Mouse (Mus musculus) monocyte, adult 2 months (primary cell): Measurements from ENCODE around the gene Xrcc5.

ENCODE experiments used
- DNase-seq, 2 experiments: peaks; one replicate each; pipeline ENCODE4 v3.0.0; 2022; ENCODE audit warnings: low spot score in 2 of 2, low read depth in 1 of 2

Gene Xrcc5

GRCm38 (mm10) chr1:72307317-72307798, at the start of gene Xrcc5:
Gene Xrcc5 (plus strand): TSS chr1:72307421.
- DNase-seq: peak; percentile 21 to 48

DNA sequence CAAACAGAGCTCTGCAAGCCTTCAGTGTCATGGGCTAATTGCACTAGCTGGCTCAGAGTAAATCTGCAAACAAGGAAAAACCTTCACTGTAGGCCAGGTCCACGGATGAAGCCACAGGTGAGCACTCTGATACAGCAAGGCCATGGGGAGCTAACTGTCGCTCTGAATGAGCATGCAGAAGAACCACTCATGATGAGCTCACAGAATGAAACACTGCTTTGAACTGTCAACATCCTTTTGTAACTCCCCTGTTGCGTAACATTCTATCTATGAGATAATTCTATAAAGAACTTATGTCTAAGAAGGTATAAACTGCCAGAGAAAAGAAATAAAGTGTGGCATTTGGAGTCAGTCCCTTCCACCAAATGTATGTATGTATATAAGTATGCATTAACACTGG, 44.1 kb upstream of the Xrcc5 start:
- no peak for DNase-seq

DNA sequence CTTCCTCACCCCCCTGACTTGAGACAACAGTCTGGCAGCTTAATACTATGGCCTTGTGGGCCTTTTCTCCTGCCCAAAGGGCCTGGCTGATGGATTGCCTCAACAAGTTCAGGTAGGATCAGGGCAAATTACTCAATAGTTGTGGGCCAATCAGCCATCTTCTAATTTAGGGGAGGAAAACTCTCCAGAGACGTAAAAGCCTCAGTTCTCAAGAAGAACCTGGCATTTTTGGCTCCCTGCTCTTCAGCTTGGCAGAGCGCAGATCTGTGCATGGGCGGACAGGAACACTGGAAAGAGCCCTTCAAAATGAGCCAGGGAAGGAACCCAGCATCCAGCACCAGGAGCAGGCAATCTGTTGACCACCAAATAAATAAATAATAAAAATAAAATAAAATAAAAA, 29.1 kb upstream of the Xrcc5 start:
- no peak for DNase-seq

GRCm38 (mm10) chr1:72282604-72283003, 24.6 kb upstream of the Xrcc5 start:
- DNase-seq: no peak

DNA sequence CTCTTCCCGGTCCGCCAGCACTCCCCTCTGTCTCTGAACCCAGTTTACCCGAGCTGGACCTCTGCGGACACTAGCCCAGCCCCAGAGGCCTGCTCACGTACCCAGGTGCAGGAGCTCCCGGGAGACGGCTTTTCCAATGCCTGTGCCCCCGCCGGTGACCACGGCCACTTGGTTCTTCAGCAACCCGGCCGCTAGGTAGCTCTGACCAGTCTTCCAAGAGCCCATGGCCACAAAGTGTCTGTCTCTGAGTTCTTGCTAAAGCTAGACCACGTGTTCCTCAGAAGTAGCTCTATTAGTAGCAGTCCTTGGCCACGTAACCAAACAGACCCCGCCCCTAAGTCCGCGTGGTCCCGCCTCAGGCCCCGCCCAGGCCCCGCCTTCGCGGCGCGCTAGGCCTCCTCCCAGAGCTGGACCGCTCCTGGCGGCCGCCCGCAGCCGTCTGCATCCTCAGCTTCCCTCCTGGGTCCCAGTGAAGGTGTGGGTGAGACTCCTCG, 23.2 kb upstream of the Xrcc5 start, which contains the start of the genes Pecr and Tmem169:
Pecr (minus strand) TSS at position 323 of the 494 bp plus-strand sequence.
Tmem169 (plus strand) TSS at position 378 of the 494 bp plus-strand sequence.
- peak; percentile 71 to 88 for DNase-seq

GRCm38 (mm10) chr1:72284539-72284938, 22.7 kb upstream of the Xrcc5 start:
- no peak for DNase-seq

DNA sequence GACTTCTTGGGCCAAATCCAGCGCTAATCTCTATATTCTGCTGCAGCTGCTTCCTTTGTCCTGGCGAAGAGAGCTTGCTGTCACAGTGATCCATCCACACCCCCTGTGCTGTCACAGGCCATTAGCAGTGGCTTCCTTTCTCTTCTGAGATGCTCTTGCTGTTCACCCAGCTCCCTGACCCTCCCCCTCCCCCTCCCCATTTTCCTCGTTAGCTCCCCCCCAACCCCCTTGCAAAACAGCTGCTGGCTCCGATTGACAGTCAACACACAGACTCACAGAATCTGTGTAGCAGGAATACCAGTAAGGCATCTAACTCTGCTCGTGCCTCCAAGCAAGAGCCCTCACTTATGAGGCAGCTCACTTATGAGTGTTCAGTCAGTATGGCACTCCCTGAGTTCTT, 20.3 kb upstream of the Xrcc5 start:
- DNase-seq: no peak

DNA sequence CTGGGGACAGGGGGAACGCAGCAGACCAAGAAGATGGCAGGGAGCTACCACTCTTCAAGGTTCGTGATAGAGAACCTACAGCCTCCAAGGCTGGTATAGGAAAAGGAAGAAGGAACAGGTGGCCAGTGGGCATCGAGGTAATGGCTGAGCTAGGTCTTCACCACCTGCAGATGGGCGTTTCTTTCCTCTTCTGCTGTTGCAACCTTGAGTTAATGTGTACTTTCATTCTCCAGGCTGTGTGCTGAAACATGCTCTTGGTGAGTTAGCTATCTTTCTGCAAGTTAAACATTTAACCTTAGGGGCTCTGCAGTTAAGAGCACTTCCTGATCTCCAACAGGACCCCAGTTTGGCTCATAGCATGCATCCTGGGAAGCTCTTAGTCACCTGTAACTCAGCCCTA, 19.3 kb upstream of the Xrcc5 start:
- no peak for DNase-seq

DNA sequence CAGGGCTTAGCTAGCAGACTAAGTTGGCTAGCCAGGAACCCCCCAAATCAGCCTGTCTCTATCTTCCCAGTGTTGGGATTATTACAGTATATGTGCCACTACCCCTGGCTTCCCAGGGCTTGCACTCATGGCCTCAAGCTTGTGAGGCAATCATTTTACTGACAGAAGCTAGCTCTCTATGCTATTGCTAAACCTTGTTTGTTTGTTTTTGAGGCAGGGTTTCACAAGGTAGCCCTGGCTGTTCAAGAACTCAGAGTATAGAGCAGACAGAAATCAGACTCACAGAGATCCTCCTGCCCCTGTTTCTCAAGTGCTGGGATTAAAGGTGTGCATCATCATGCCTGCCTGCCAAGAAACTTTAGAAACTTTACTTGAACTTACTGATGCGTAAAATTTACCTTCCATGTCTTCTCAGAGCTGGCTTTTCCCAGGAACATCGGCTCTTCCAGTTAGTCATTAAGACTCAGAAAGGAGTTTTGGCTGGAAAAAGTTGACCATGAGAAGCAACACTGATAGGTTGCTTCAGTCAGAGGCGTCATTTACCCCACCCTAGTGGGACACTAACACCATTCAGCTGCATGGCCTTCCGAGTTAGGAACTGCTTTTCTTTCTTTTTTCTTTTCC, 18.6 kb upstream of the Xrcc5 start:
- no peak for DNase-seq

- DNase-seq: no peak
Observed at GRCm38 (mm10) chr1:72290896-72291295, 16.3 kb upstream of the Xrcc5 start.

DNA sequence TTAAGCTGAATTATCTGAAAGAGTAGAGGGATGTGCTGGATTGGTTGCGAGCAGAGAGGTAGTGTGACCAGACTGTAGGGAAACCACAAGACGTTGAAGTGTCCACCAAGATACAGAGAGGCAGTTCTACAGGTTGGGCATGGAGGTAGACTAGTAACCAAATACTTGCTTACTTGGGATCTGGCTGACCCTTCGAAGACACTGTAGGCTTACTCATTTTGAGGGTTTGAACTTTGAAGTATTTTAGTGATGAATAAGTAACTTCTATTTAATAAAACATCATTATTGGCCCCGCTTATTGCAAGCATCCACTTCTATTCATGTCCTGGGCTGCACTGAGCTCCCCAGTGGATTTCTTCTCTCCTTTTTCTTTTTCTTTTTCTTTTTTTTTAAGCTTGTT, 15.8 kb upstream of the Xrcc5 start:
- DNase-seq: no peak

GRCm38 (mm10) chr1:72291925-72292324, 15.3 kb upstream of the Xrcc5 start:
- DNase-seq: no peak

DNA sequence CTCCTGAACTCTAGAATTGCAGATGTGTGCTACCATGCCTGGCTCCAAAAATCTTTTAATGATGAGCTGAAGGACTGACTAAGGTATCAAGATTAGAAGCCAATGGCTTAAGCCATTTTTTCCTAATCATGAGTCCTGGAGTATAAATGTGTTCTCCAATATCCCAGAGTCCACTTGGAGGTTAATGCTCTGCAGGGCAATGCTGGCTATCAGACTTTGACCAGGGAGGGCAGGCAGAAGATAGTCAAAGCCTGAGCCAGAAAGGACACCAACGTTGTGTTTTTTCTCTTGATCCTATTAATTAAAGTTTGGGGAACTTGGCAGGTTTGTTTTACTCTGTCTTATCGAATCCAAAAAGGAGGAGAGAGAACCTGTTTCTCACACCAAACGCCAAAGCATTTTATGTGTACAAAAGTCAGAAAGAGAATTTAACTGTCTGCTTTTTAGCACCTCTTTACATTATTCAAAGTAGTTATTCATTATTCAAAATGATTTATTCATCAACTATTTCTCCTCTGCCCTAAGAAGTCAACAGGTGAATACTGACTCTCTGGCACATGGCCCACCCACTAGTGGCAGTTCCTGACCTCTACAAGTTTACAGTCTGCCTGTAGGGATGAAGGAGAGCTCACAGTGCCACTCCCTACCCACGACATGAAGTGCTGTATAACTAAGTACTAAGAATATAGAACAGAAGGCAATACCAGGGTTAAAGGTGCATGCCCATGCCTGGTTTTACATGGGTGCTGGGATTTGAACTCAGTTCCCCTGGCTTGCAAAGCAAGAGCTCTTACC, 13.2 kb upstream of the Xrcc5 start:
- DNase-seq: no peak

DNA sequence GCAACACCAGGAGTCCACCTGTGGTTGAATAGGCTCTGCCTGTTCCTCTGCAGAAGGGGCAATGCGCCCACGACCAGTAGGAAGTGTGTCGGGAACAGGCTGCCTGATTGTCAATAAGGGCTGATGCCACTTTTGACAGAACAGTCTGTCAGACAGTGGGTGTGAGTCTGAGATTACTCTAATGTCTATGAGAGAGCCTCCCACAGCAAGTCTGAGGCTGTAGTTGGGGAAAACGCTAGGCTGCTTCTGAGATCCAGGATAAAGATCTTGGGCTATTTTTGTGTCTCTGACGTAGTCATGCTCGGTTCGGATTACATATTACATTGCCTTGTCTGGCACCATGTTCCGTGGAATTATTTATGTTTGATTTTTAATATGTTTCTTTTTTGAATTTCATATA, 11.5 kb upstream of the Xrcc5 start:
- no peak for DNase-seq

DNA sequence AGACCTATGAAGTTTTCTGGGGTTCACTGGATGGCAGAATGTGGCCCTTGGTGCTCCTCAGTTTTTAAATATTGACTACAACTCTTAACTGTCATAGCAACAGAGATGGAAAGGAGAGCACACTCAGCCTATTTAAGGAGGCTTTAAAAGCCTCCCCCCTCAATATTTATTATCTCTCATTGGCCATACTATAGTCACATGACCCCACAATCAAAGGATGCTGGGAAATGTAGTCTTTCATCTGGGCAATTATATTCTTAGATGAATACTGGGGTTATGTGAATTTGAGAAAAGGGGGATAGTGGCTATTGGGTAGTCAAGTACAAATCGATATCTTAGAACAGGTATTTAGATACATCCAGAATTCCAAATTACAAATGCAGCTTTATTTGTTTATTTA, 5.4 kb upstream of the Xrcc5 start:
- no peak for DNase-seq

GRCm38 (mm10) chr1:72306241-72306640, 980 bp upstream of the Xrcc5 start:
- DNase-seq: no peak

GRCm38 (mm10) chr1:72306679-72307181, 491 bp upstream of the Xrcc5 start:
- no peak for DNase-seq

GRCm38 (mm10) chr1:72308919-72309318, 1.7 kb downstream of the Xrcc5 start:
- no peak for DNase-seq

- DNase-seq: no peak
Observed at GRCm38 (mm10) chr1:72309744-72310424, 2.7 kb downstream of the Xrcc5 start.

- no peak for DNase-seq
Observed at GRCm38 (mm10) chr1:72312701-72313398, 5.6 kb downstream of the Xrcc5 start.
